Mouse (Mus musculus): ENCODE data around the gene Acsm3.

Gene Acsm3

DNA sequence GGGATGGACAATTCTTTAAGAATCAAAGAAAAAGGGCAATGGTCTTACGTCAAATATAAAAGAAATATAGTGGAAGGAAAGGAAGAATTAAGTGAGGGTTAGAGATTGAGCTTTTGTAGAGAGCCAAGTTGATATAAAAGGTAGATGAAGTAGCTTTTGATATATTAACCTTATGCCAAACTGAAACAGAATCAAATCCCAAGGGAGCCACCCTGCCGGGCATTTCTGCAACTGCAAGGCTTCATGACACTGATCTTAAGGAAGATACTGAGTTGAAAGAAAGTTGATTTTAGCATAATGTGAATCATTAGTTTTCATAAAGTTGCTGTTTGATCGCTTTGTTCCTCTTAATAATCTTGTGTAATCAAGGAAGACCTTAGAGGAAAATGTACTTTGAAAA, 28.3 kb downstream of the Acsm3 start:
- ChIA-PET CTCF (interaction anchor here in 2 of 4 experiments (0.6 kb wide), 2 partner anchors 12 to 426 kb away, joined by 3 to 4 read pairs; no protein-coding TSS in a partner anchor), POLR2A (no interaction called here)

DNA sequence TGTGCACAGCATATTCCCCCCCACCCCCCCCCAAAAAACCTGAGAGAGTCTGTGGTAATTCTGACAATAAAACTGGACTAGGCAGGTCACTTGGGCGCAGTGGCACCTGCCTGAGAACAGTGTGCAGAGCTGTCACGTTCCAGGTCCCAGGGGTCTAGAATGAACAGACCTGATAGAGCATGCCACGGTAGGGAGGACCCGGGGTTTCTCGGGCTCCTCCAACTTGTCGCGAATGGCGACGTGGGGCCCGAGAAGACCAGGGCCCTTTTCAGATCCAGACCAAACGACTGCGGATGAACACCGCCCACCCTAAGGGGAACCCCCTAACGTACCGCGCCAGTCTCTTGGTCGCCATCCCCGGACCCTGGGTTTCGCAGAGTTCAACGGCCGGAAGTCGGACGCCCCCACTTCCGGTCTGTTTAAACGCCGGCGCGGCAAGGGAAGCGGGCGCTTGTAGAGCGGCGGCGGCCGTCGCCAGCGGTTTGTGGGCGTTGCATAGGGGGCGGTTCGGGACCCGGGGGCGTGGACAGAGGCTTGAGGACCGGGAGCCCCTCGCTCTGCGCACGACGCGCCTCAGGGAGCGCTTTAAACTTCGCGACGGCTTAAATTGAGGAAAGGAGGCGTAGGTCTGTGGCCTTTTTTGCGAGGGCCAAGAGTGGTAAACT, 33.0 kb downstream of the Acsm3 start, which contains the start of the genes Rexo5 and Eri2:
Gene Rexo5, plus strand, starts transcription at position 421 of the 665 bp plus-strand sequence.
Gene Eri2, minus strand, starts transcription at position 473 of the 665 bp plus-strand sequence.
- ChIA-PET POLR2A (interaction anchor here in 1 of 4 experiments (0.6 kb wide), 2 partner anchors 52 to 102 kb away, joined by 5 to 7 read pairs; no protein-coding TSS in a partner anchor), CTCF (interaction anchor here in 1 of 4 experiments (0.5 kb wide), 1 partner anchor 47 kb away, joined by 9 read pairs; no protein-coding TSS in a partner anchor)

DNA sequence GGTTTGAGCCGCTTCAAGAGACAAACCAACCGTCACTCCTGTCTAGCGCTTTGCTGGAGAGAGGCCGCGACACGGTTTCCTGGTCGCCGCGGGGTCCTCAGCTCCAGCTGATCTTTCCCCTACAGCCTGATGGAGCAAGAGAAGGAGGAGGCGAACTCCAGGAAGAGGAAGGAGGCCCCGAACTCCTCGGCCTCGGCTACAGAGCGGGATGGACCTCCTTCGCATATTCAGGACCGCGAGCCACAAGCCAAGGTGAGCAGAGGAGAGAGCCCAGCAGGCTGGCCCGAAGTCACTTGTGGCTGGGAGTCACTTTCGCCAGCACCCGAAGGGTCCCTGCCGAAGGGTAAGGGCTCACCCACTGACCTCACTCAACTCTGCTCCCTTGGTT, 33.5 kb downstream of the Acsm3 start:
- CTCF ChIA-PET = interaction anchor here in 1 of 4 experiments (0.5 kb wide), 1 partner anchor 48 kb away, joined by 9 read pairs; no protein-coding TSS in a partner anchor
- POLR2A ChIA-PET = no interaction called here

DNA sequence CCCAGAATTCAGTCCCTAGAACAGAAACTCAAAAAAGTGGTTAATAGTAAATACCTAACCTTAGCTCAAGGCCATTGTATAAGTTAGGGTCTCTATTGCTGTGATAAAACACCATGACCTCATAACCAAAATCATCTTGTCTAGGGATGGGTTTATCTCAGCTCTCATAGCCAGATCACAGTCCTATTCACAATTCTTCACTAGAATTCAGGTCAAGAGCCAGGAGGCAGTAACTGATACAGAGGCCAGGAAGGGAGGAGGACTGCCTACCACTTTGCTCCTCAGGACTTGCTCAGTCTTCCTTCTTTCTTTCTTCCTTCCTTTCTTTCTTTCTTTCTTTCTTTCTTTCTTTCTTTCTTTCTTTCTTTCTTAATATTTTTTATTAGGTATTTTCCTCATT, 34.6 kb downstream of the Acsm3 start:
- ChIA-PET POLR2A (no interaction called here), CTCF (no interaction called here)

DNA sequence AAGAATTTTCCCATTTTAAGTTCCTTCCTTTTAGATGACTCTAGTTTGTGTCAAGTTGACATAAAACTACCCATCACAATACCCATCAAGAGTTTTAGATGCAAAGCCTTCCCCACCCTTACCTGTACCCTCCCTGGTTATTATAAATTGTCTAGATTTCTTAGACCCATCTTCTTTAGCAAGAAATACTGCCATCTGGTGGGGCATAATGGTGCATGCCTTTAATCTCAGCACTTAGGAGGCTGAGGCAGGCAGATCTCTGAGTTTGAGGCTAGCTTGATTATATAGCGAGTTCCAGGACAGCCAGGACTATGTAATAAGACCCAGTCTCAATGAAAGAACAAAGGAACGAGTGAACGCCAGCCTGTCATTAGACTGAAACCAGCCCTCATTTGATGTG, 39.8 kb downstream of the Acsm3 start:
- CTCF ChIA-PET = interaction anchor here (0.7 to 1.5 kb wide), 8 partner anchors 9 to 789 kb away, joined by 3 to 6 read pairs (median 4); no protein-coding TSS in a partner anchor

DNA sequence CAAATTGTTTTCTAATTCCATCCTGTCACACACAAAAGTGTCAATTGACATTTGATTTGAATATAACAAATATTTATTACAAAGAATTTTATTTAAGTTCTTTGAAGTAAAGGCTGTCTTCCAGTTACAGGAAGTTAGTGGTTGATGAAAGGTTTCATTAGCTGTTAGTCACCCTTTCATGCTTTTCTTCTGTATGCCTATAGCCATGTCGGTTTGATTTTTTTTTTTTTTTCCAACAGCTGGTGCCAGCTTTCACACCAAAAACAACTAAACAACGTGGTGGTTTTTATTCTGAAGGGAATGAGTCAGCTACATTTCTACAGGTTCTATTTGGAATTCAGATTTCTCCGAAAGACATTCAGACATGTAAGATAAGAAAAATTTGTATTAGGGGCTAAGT, 40.3 kb downstream of the Acsm3 start:
- CTCF ChIA-PET = interaction anchor here in 3 of 4 experiments (0.6 to 1.4 kb wide), 6 partner anchors 8 to 297 kb away, joined by 3 to 6 read pairs (median 4); no protein-coding TSS in a partner anchor
- POLR2A ChIA-PET = interaction anchor here in 1 of 4 experiments (1.0 kb wide), 1 partner anchor 9 kb away, joined by 3 read pairs; no protein-coding TSS in a partner anchor

More for the DNA sequence above, 39.8 kb downstream of the Acsm3 start:
- POLR2A ChIA-PET = interaction anchor here in 1 of 4 experiments (1.0 kb wide), 1 partner anchor 9 kb away, joined by 3 read pairs; no protein-coding TSS in a partner anchor

DNA sequence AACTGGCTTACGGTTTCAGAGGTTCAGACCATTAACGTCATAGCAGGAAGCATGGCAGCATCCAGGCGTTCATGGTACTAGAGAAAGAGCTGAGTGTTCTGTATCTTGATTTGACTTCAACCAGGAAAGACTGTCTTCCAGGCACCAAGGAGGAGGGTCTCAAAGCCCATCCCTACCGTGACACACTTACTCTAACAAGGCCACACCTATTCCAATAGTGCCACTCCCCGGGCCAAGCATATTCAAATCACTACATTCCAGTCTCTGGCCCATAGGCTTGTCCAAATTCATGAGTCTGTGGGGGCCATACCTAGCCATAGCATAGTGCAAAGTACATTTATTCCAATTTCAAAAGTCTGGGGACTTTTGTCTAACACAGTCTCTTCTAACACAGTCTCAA, 46.7 kb downstream of the Acsm3 start:
- CTCF ChIA-PET = interaction anchor here in 1 of 4 experiments (1.8 kb wide), 1 partner anchor 134 kb away, joined by 3 read pairs; no protein-coding TSS in a partner anchor
- POLR2A ChIA-PET = no interaction called here

DNA sequence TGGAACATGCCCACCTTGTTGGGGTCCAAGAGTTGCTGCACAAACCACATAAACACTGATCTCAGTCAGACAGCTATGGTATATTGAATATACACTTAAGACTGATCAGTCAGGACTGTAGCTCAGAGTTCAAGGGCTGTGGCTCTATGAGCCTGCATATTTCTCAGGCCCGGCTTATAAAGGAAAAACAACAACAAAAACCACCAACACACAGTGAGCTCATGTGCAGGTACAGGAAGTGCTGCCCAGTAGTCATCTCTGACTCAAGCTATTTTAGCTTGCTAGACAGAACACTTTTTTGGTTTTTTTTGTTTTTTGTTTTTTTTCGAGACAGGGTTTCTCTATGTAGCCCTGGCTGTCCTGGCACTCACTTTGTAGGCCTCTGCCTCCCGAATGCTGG, 48.0 kb downstream of the Acsm3 start:
- POLR2A ChIA-PET = interaction anchor here in 1 of 4 experiments (0.7 to 1.5 kb wide), 2 partner anchors 8 to 52 kb away, joined by 4 to 7 read pairs; no protein-coding TSS in a partner anchor
- CTCF ChIA-PET = interaction anchor here in 3 of 4 experiments (1.0 to 1.8 kb wide), 3 partner anchors 8 to 235 kb away, joined by 3 to 5 read pairs (median 3); no protein-coding TSS in a partner anchor

DNA sequence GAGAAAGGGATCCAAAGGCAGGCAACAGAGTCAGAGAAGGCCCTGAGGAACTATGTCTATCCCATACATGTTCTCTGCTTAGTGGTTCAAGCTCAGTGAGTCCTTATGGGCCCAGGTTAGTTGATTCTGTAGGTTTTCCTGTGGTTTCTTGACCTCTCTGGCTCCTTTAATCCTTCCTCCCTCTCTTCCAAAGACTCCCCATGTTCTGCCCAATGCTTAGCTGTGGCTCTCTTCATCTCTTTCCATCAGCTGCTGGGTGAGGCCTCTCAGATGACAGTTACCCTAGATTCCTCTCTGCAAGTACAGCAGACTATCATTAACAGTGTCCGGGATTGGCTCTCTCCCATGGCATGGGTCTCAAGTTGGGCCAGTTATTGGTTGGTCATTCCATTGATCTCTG, 74.6 kb downstream of the Acsm3 start:
- POLR2A ChIA-PET = no interaction called here
- CTCF ChIA-PET = no interaction called here

DNA sequence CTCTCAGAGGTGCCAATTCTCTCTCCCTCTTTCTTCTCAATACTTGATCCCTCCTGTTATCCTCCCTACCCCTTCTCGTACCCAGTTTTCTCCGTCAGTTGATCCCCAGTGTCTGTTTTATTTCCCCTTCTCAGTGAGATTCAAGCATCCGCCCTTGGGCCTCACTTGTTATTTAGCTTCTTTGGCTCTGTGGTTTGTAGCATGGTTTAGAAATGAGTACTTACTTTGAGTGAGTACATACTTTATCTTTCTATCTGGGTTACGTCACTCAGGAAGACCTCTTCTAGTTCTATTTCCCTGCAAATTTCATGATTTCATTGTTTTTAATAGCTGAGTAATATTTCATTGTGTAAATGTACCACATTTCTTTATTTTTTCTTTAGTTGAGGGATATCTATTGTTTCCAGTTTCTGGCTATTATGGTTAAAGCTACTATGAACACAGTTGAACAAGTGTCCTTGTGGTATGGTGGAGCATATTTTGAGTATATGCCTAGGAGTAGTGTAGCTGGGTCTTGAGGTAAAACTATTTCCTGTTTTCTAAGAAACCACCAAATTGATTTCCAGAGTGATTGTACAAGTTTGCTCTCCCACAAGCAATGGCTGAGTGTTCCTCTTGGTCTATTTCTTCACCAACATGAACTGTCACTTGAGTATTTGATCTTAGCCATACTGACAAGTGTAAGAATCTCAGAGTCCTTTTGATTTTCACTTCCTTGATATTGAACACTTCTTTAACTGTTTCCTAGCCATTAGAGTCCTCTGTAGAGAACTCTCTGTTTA, 75.5 kb downstream of the Acsm3 start:
- ChIA-PET CTCF (interaction anchor here in 1 of 4 experiments (0.6 kb wide), 1 partner anchor 16 kb away, joined by 3 read pairs; no protein-coding TSS in a partner anchor), POLR2A (no interaction called here)
